Mouse (Mus musculus): ENCODE measurements around the gene Gm48551. TPM values are rescaled to one million over a fixed set of nuclear protein-coding genes. Genes with fewer than 3 reads are reported as not detected.

The Gm48551 gene
- polyA plus RNA-seq, 1 experiment from 2014 or later, result 2.6 TPM

DNA sequence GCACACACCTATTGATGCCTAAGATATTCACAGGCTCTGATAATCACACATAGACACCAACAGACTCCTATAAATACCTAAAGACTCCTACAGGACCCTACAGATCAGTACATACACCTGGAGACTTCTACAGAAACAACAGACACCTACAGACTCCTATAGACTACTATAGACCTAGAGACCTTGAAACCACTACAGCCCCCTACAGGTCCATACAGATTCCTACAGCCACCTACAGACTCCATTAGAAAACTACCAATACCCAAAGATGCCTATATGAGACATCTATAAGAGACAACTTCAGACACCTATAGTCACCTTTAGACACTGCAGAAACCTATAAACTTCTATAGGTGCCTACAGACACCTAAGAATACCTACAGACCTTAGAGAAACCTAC, 56.8 kb downstream of the Gm48551 start:
- no peaks in the 10 kb centered on the region for H3K4me1 ChIP-seq
- H3K9me3 ChIP-seq, result no peaks in the 10 kb centered on the region
- H3K4me3 ChIP-seq, result no peak overlapping the region
- DNase-seq (ENCODE audit: extremely low spot score, low spot score), result no peak
- H3K36me3 ChIP-seq (replicated peaks), result no peaks in the 10 kb centered on the region
- H3K27ac ChIP-seq, result no peak overlapping the region
- 0 out of 2 replicates have a peak, but pooled peaks cover 5% of the 10 kb centered on the region for H3K27me3 ChIP-seq (ENCODE audit: poor library complexity, severe bottlenecking)

Small RNA genes within 50 kb of the gene (microRNA-seq; reads per million reads assigned to microRNA genes)
- 0.90 reads per million for gene Mir1191b
- not detected for gene Mir6913

Other genes with a start within 250 kb of the Gm48551 start
- gene Zbtb7a, start 249.2 kb upstream of the Gm48551 start, polyA plus RNA-seq (2016; fragmentation: Nextera tagmentation; extraction: Ambion mirVana), result 6.8 and 7.5 TPM in 2 replicates
- 56.2 and 58.7 TPM in 2 replicates for gene Pias4, start 216.5 kb upstream of the Gm48551 start, polyA plus RNA-seq (2016; fragmentation: Nextera tagmentation; extraction: Ambion mirVana)
- gene Eef2, start 207.8 kb upstream of the Gm48551 start, polyA plus RNA-seq (2016; fragmentation: Nextera tagmentation; extraction: Ambion mirVana), result 596 and 599 TPM in 2 replicates
- gene Dapk3, start 201.5 kb upstream of the Gm48551 start, polyA plus RNA-seq (2016; fragmentation: Nextera tagmentation; extraction: Ambion mirVana), result 41.6 and 44.9 TPM in 2 replicates
- gene 4930442H23Rik, start 200.6 kb upstream of the Gm48551 start, polyA plus RNA-seq (2016; fragmentation: Nextera tagmentation; extraction: Ambion mirVana), result not detected in 2 replicates
- gene Nmrk2, start 182.4 kb upstream of the Gm48551 start, polyA plus RNA-seq (2016; fragmentation: Nextera tagmentation; extraction: Ambion mirVana), result not detected in 2 replicates
- gene Atcay, start 153.6 kb upstream of the Gm48551 start, polyA plus RNA-seq (2016; fragmentation: Nextera tagmentation; extraction: Ambion mirVana), result 5.3 and 6.7 TPM in 2 replicates
- 2.4 and 2.7 TPM in 2 replicates for gene Zfr2, start 151.3 kb upstream of the Gm48551 start, polyA plus RNA-seq (2016; fragmentation: Nextera tagmentation; extraction: Ambion mirVana)
- 3.7 and 5.0 TPM in 2 replicates for gene Matk, start 131.5 kb upstream of the Gm48551 start, polyA plus RNA-seq (2016; fragmentation: Nextera tagmentation; extraction: Ambion mirVana)
- gene Mrpl54, start 117.5 kb upstream of the Gm48551 start, polyA plus RNA-seq (2016; fragmentation: Nextera tagmentation; extraction: Ambion mirVana), result 217 TPM in 2 replicates
- gene Apba3, start 117.5 kb upstream of the Gm48551 start, polyA plus RNA-seq (2016; fragmentation: Nextera tagmentation; extraction: Ambion mirVana), result 51.9 and 52.1 TPM in 2 replicates
- 8.8 and 10.1 TPM in 2 replicates for gene Tjp3, start 92.9 kb upstream of the Gm48551 start, polyA plus RNA-seq (2016; fragmentation: Nextera tagmentation; extraction: Ambion mirVana)
- 60.6 and 62.1 TPM in 2 replicates for gene Pip5k1c, start 91.5 kb upstream of the Gm48551 start, polyA plus RNA-seq (2016; fragmentation: Nextera tagmentation; extraction: Ambion mirVana)
- 56.0 and 56.7 TPM in 2 replicates for gene Cactin, start 63.4 kb upstream of the Gm48551 start, polyA plus RNA-seq (2016; fragmentation: Nextera tagmentation; extraction: Ambion mirVana)
- gene Tbxa2r, start 55.7 kb upstream of the Gm48551 start, polyA plus RNA-seq (2016; fragmentation: Nextera tagmentation; extraction: Ambion mirVana), result 2.4 and 3.0 TPM in 2 replicates
- not detected in 2 replicates for gene Gipc3, start 41.2 kb upstream of the Gm48551 start, polyA plus RNA-seq (2016; fragmentation: Nextera tagmentation; extraction: Ambion mirVana)
- 101 and 108 TPM in 2 replicates for gene Hmg20b, start 34.0 kb upstream of the Gm48551 start, polyA plus RNA-seq (2016; fragmentation: Nextera tagmentation; extraction: Ambion mirVana)
- 6.7 and 7.5 TPM in 2 replicates for gene Mfsd12, start 27.0 kb upstream of the Gm48551 start, polyA plus RNA-seq (2016; fragmentation: Nextera tagmentation; extraction: Ambion mirVana)
- 0.35 and 0.52 TPM in 2 replicates for gene 4930404N11Rik, start 18.6 kb upstream of the Gm48551 start, polyA plus RNA-seq (2016; fragmentation: Nextera tagmentation; extraction: Ambion mirVana)
- gene Fzr1, start 6.0 kb upstream of the Gm48551 start, polyA plus RNA-seq (2016; fragmentation: Nextera tagmentation; extraction: Ambion mirVana), result 135 and 139 TPM in 2 replicates
- gene Dohh, start within 50 bp of the Gm48551 start, polyA plus RNA-seq (2016; fragmentation: Nextera tagmentation; extraction: Ambion mirVana), result 96.8 and 97.9 TPM in 2 replicates
- 0.78 and 1.4 TPM in 2 replicates for gene Gm48552, start 4.5 kb downstream of the Gm48551 start, polyA plus RNA-seq (2016; fragmentation: Nextera tagmentation; extraction: Ambion mirVana)
- 1.6 and 1.9 TPM in 2 replicates for gene Smim24, start 8.6 kb downstream of the Gm48551 start, polyA plus RNA-seq (2016; fragmentation: Nextera tagmentation; extraction: Ambion mirVana)
- 7.3 and 8.6 TPM in 2 replicates for gene Nfic, start 71.2 kb downstream of the Gm48551 start, polyA plus RNA-seq (2016; fragmentation: Nextera tagmentation; extraction: Ambion mirVana)
- 3.1 and 5.6 TPM in 2 replicates for gene Celf5, start 98.2 kb downstream of the Gm48551 start, polyA plus RNA-seq (2016; fragmentation: Nextera tagmentation; extraction: Ambion mirVana)
- 88.2 and 90.4 TPM in 2 replicates for gene Ncln, start 111.9 kb downstream of the Gm48551 start, polyA plus RNA-seq (2016; fragmentation: Nextera tagmentation; extraction: Ambion mirVana)
- 0.32 and 0.33 TPM in 2 replicates for gene S1pr4, start 115.7 kb downstream of the Gm48551 start, polyA plus RNA-seq (2016; fragmentation: Nextera tagmentation; extraction: Ambion mirVana)
- 0.84 and 1.1 TPM in 2 replicates for gene Gna15, start 139.8 kb downstream of the Gm48551 start, polyA plus RNA-seq (2016; fragmentation: Nextera tagmentation; extraction: Ambion mirVana)
- 73.4 and 77.2 TPM in 2 replicates for gene Gna11, start 160.7 kb downstream of the Gm48551 start, polyA plus RNA-seq (2016; fragmentation: Nextera tagmentation; extraction: Ambion mirVana)
- gene Aes, start 175.0 kb downstream of the Gm48551 start, polyA plus RNA-seq (2016; fragmentation: Nextera tagmentation; extraction: Ambion mirVana), result 276 and 283 TPM in 2 replicates
- gene Tle2, start 190.1 kb downstream of the Gm48551 start, polyA plus RNA-seq (2016; fragmentation: Nextera tagmentation; extraction: Ambion mirVana), result 4.1 and 4.3 TPM in 2 replicates
- 2.8 and 3.1 TPM in 2 replicates for gene Tle6, start 216.6 kb downstream of the Gm48551 start, polyA plus RNA-seq (2016; fragmentation: Nextera tagmentation; extraction: Ambion mirVana)
- gene BC025920, start 221.8 kb downstream of the Gm48551 start, polyA plus RNA-seq (2016; fragmentation: Nextera tagmentation; extraction: Ambion mirVana), result 1.6 and 2.1 TPM in 2 replicates
- gene Sirt6, start 243.3 kb downstream of the Gm48551 start, polyA plus RNA-seq (2016; fragmentation: Nextera tagmentation; extraction: Ambion mirVana), result 52.5 and 55.1 TPM in 2 replicates
- gene Ankrd24, start 244.1 kb downstream of the Gm48551 start, polyA plus RNA-seq (2016; fragmentation: Nextera tagmentation; extraction: Ambion mirVana), result 4.8 and 5.8 TPM in 2 replicates

Measured in forebrain, embryonic 10.5 days (tissue).